Mouse (Mus musculus): ENCODE measurements around the gene Tmem156. TPM values are rescaled to one million over a fixed set of nuclear protein-coding genes. Genes with fewer than 3 reads are reported as not detected.

Gene Tmem156
- polyA plus RNA-seq, 1 experiment from 2014 or later: not detected

- DNase-seq (ENCODE audit: low spot score): no peak
Measured at GRCm38 (mm10) chr5:65026776-65027175, 65.2 kb downstream of the Tmem156 start.

GRCm38 (mm10) chr5:65025916-65026315 is 66.0 kb downstream of the Tmem156 start:
- H3K27me3 ChIP-seq (ENCODE audit: control insufficient read depth, insufficient read depth, low read length): no peaks in the 10 kb centered on the region
- DNase-seq (ENCODE audit: low spot score) (no peak), ATAC-seq (ENCODE audit: low FRiP score) (no peak)
- no peaks in the 10 kb centered on the region for H3K9me3 ChIP-seq (ENCODE audit: control insufficient read depth, low read length)
- no peak overlapping the region for H3K4me3 ChIP-seq (replicated peaks; ENCODE audit: low read length)
- H3K36me3 ChIP-seq (replicated peaks; ENCODE audit: control insufficient read depth, insufficient read depth): no peaks in the 10 kb centered on the region
- peaks cover 15% of the 10 kb centered on the region for H3K4me1 ChIP-seq (replicated peaks; ENCODE audit: control insufficient read depth, insufficient read depth, low read length)
- no peak overlapping the region for H3K27ac ChIP-seq
- no peak overlapping the region for H3K9ac ChIP-seq
- 59% methylated on average over 6 of the region's 6 CpGs for WGBS
- H3K4me2 ChIP-seq (replicated peaks): no peak overlapping the region

More at GRCm38 (mm10) chr5:65026776-65027175, 65.2 kb downstream of the Tmem156 start:
- Histone ChIP-seq H3K9me3 (ENCODE audit: control insufficient read depth, low read length) (no peaks in the 10 kb centered on the region), H3K27ac (no peak overlapping the region), H3K36me3 (replicated peaks; ENCODE audit: control insufficient read depth, insufficient read depth) (no peaks in the 10 kb centered on the region), H3K4me2 (replicated peaks) (no peak overlapping the region), H3K4me1 (replicated peaks; ENCODE audit: control insufficient read depth, insufficient read depth, low read length) (peaks cover 15% of the 10 kb centered on the region), H3K9ac (no peak overlapping the region), H3K4me3 (replicated peaks; ENCODE audit: low read length) (no peak overlapping the region), H3K27me3 (ENCODE audit: control insufficient read depth, insufficient read depth, low read length) (no peaks in the 10 kb centered on the region)
- WGBS: 72% methylated on average over 9 of the region's 9 CpGs
- no peak for ATAC-seq (ENCODE audit: low FRiP score)

- Histone ChIP-seq H3K4me2 (replicated peaks) (no peak overlapping the region), H3K4me3 (replicated peaks; ENCODE audit: low read length) (no peak overlapping the region), H3K27me3 (ENCODE audit: control insufficient read depth, insufficient read depth, low read length) (no peaks in the 10 kb centered on the region), H3K4me1 (replicated peaks; ENCODE audit: control insufficient read depth, insufficient read depth, low read length) (peaks cover 15% of the 10 kb centered on the region), H3K27ac (no peak overlapping the region), H3K9ac (no peak overlapping the region), H3K9me3 (ENCODE audit: control insufficient read depth, low read length) (no peaks in the 10 kb centered on the region), H3K36me3 (replicated peaks; ENCODE audit: control insufficient read depth, insufficient read depth) (no peaks in the 10 kb centered on the region)
- DNase-seq (ENCODE audit: low spot score): no peak
- ATAC-seq (ENCODE audit: low FRiP score): no peak
- WGBS: 53% methylated on average over 2 of the region's 2 CpGs
Measured at GRCm38 (mm10) chr5:65024641-65025040, 67.3 kb downstream of the Tmem156 start.

GRCm38 (mm10) chr5:65022006-65022405 is 69.9 kb downstream of the Tmem156 start:
- DNase-seq (ENCODE audit: low spot score): no peak
- Histone ChIP-seq H3K4me2 (replicated peaks) (no peak overlapping the region), H3K36me3 (replicated peaks; ENCODE audit: control insufficient read depth, insufficient read depth) (no peaks in the 10 kb centered on the region), H3K27ac (no peak overlapping the region), H3K9me3 (ENCODE audit: control insufficient read depth, low read length) (no peaks in the 10 kb centered on the region), H3K4me1 (replicated peaks; ENCODE audit: control insufficient read depth, insufficient read depth, low read length) (0 out of 2 replicates have a peak, but pooled peaks cover 3% of the 10 kb centered on the region), H3K9ac (no peak overlapping the region), H3K4me3 (replicated peaks; ENCODE audit: low read length) (no peak overlapping the region), H3K27me3 (ENCODE audit: control insufficient read depth, insufficient read depth, low read length) (no peaks in the 10 kb centered on the region)
- ATAC-seq (ENCODE audit: low FRiP score): no peak
- 95% methylated on average over 4 of the region's 4 CpGs for WGBS

GRCm38 (mm10) chr5:65019823-65020222 is 72.1 kb downstream of the Tmem156 start:
- Histone ChIP-seq H3K36me3 (replicated peaks; ENCODE audit: control insufficient read depth, insufficient read depth) (no peaks in the 10 kb centered on the region), H3K4me3 (replicated peaks; ENCODE audit: low read length) (no peak overlapping the region), H3K27ac (no peak overlapping the region), H3K9me3 (ENCODE audit: control insufficient read depth, low read length) (no peaks in the 10 kb centered on the region), H3K4me2 (replicated peaks) (no peak overlapping the region), H3K9ac (no peak overlapping the region), H3K27me3 (ENCODE audit: control insufficient read depth, insufficient read depth, low read length) (no peaks in the 10 kb centered on the region), H3K4me1 (replicated peaks; ENCODE audit: control insufficient read depth, insufficient read depth, low read length) (no peaks in the 10 kb centered on the region)
- peak; percentile 71; the same call in 1 of the 2 replicates for ATAC-seq (ENCODE audit: low FRiP score)
- DNase-seq (ENCODE audit: low spot score): peak; percentile 71
- WGBS: 55% methylated on average over 7 of the region's 7 CpGs

- H3K36me3 ChIP-seq (replicated peaks; ENCODE audit: control insufficient read depth, insufficient read depth): no peaks in the 10 kb centered on the region
- WGBS: 77% methylated on average over 8 of the region's 8 CpGs
- H3K4me1 ChIP-seq (replicated peaks; ENCODE audit: control insufficient read depth, insufficient read depth, low read length): no peaks in the 10 kb centered on the region
- DNase-seq (ENCODE audit: low spot score) (no peak), ATAC-seq (ENCODE audit: low FRiP score) (no peak)
- no peaks in the 10 kb centered on the region for H3K9me3 ChIP-seq (ENCODE audit: control insufficient read depth, low read length)
- H3K27me3 ChIP-seq (ENCODE audit: control insufficient read depth, insufficient read depth, low read length): no peaks in the 10 kb centered on the region
- H3K4me3 ChIP-seq (replicated peaks; ENCODE audit: low read length): no peak overlapping the region
- H3K9ac ChIP-seq: no peak overlapping the region
- H3K4me2 ChIP-seq (replicated peaks): no peak overlapping the region
- H3K27ac ChIP-seq: no peak overlapping the region
Measured at GRCm38 (mm10) chr5:65019109-65019508, 72.8 kb downstream of the Tmem156 start.

- no peaks in the 10 kb centered on the region for H3K9me3 ChIP-seq (ENCODE audit: control insufficient read depth, low read length)
- DNase-seq (ENCODE audit: low spot score) (no peak), ATAC-seq (ENCODE audit: low FRiP score) (no peak)
Measured at GRCm38 (mm10) chr5:65015508-65015907, 76.4 kb downstream of the Tmem156 start.

GRCm38 (mm10) chr5:65011901-65012573 is 79.9 kb downstream of the Tmem156 start:
- Histone ChIP-seq H3K4me2 (replicated peaks) (no peak overlapping the region), H3K9me3 (ENCODE audit: control insufficient read depth, low read length) (no peaks in the 10 kb centered on the region), H3K36me3 (replicated peaks; ENCODE audit: control insufficient read depth, insufficient read depth) (no peaks in the 10 kb centered on the region), H3K4me3 (replicated peaks; ENCODE audit: low read length) (no peak overlapping the region), H3K4me1 (replicated peaks; ENCODE audit: control insufficient read depth, insufficient read depth, low read length) (no peaks in the 10 kb centered on the region), H3K27ac (no peak overlapping the region), H3K27me3 (ENCODE audit: control insufficient read depth, insufficient read depth, low read length) (no peaks in the 10 kb centered on the region), H3K9ac (no peak overlapping the region)
- DNase-seq (ENCODE audit: low spot score): no peak
- WGBS: 83% methylated on average over 7 of the region's 7 CpGs
- no peak for ATAC-seq (ENCODE audit: low FRiP score)

More at GRCm38 (mm10) chr5:65015508-65015907, 76.4 kb downstream of the Tmem156 start:
- Histone ChIP-seq H3K27ac (no peak overlapping the region), H3K4me3 (replicated peaks; ENCODE audit: low read length) (no peak overlapping the region), H3K4me1 (replicated peaks; ENCODE audit: control insufficient read depth, insufficient read depth, low read length) (no peaks in the 10 kb centered on the region), H3K4me2 (replicated peaks) (no peak overlapping the region), H3K36me3 (replicated peaks; ENCODE audit: control insufficient read depth, insufficient read depth) (no peaks in the 10 kb centered on the region), H3K27me3 (ENCODE audit: control insufficient read depth, insufficient read depth, low read length) (no peaks in the 10 kb centered on the region), H3K9ac (no peak overlapping the region)
- 87% methylated on average over 3 of the region's 3 CpGs for WGBS

- 39% methylated on average over 4 of the region's 4 CpGs for WGBS
- Histone ChIP-seq H3K9ac (no peak overlapping the region), H3K4me3 (replicated peaks; ENCODE audit: low read length) (no peak overlapping the region), H3K27me3 (ENCODE audit: control insufficient read depth, insufficient read depth, low read length) (no peaks in the 10 kb centered on the region), H3K36me3 (replicated peaks; ENCODE audit: control insufficient read depth, insufficient read depth) (no peaks in the 10 kb centered on the region), H3K4me1 (replicated peaks; ENCODE audit: control insufficient read depth, insufficient read depth, low read length) (peaks cover 12% of the 10 kb centered on the region), H3K9me3 (ENCODE audit: control insufficient read depth, low read length) (no peaks in the 10 kb centered on the region), H3K4me2 (replicated peaks) (no peak overlapping the region), H3K27ac (no peak overlapping the region; the same call in 1 of the 2 replicates)
- DNase-seq (ENCODE audit: low spot score): no peak
- no peak for ATAC-seq (ENCODE audit: low FRiP score)
Measured at GRCm38 (mm10) chr5:65006011-65006491, 85.9 kb downstream of the Tmem156 start.
